Mouse (Mus musculus): Measurements from ENCODE around the gene Atp6v1f.

- no peak for TF ChIP-seq EP300 (IDR thresholded peaks at IDR 0.05; ENCODE audit: low read depth)
- TF ChIP-seq CTCF (IDR thresholded peaks at IDR 0.05; ENCODE audit: low read depth) = no peak
These were observed 40.2 kb downstream of the Atp6v1f start, which contains the start of gene Kcp for GRCm38 (mm10) chr6:29507447-29508309.
